27 mouse cellular contexts compared by ENCODE assay signal in genomic region chr13:15524208-15524607, GRCm38 (mm10).
"Had no signal": no experiment of that assay in that cellular context is flagged by ENCODE, and none has a peak within 500 bp of the region (broad histone marks: within the 10 kb centered on the region; RNA-seq: fewer than 3 reads in every experiment).

No protein-coding gene starts in this region.

- H3K4me3 ChIP-seq: heart, embryonic 10.5 days; heart, embryonic 13.5 days; heart, embryonic 15.5 days; hindbrain, embryonic 13.5 days; hindbrain, embryonic 15.5 days; kidney, embryonic 15.5 days; limb, embryonic 13.5 days; limb, embryonic 15.5 days; liver, embryonic 13.5 days; liver, embryonic 15.5 days had no signal

- H3K27ac ChIP-seq: heart, embryonic 10.5 days; heart, embryonic 13.5 days; heart, embryonic 15.5 days; hindbrain, embryonic 13.5 days; hindbrain, embryonic 15.5 days; hindbrain, postnatal 0 days; kidney, embryonic 15.5 days; kidney, postnatal 0 days; limb, embryonic 13.5 days; limb, embryonic 15.5 days; liver, embryonic 13.5 days; liver, embryonic 15.5 days had no signal

- H3K4me2 ChIP-seq: heart, embryonic 13.5 days; heart, embryonic 15.5 days; hindbrain, embryonic 13.5 days; hindbrain, embryonic 15.5 days; kidney, embryonic 15.5 days; limb, embryonic 13.5 days; limb, embryonic 15.5 days; liver, embryonic 11.5 days; liver, embryonic 13.5 days; liver, embryonic 15.5 days had no signal

- H3K9me3 ChIP-seq: heart, embryonic 10.5 days; heart, embryonic 13.5 days; heart, embryonic 15.5 days; hindbrain, embryonic 13.5 days; hindbrain, embryonic 15.5 days; kidney, embryonic 15.5 days; limb, embryonic 13.5 days; limb, embryonic 15.5 days; liver, embryonic 13.5 days; liver, embryonic 15.5 days had no signal

- DNase-seq: gastrocnemius, postnatal 14 days; gastrocnemius, postnatal 36 days; heart, adult 18-20 months; heart, postnatal 14 days; heart, postnatal 36 days; kidney, adult 11 months; kidney, adult 2 months; kidney, adult 9 months; kidney, postnatal 14 days; kidney, postnatal 36 days; layer of hippocampus, adult 9-11 months; layer of hippocampus, postnatal 36 days; left cerebral cortex, postnatal 4 days; liver, embryonic 13.5 days had no signal

- H3K9ac ChIP-seq: heart, embryonic 13.5 days; heart, embryonic 15.5 days; hindbrain, embryonic 13.5 days; hindbrain, embryonic 15.5 days; kidney, embryonic 15.5 days; limb, embryonic 13.5 days; limb, embryonic 15.5 days; liver, embryonic 13.5 days; liver, embryonic 15.5 days had no signal

- ATAC-seq: hindbrain, postnatal 0 days; intestine, embryonic 16.5 days had no signal

- H3K27me3 ChIP-seq: heart, embryonic 13.5 days; heart, embryonic 15.5 days; hindbrain, embryonic 13.5 days; hindbrain, embryonic 15.5 days; kidney, embryonic 15.5 days; limb, embryonic 13.5 days; limb, embryonic 15.5 days; liver, embryonic 13.5 days; liver, embryonic 15.5 days had no signal

- H3K36me3 ChIP-seq: heart, embryonic 10.5 days; heart, embryonic 13.5 days; heart, embryonic 15.5 days; hindbrain, embryonic 13.5 days; hindbrain, embryonic 15.5 days; kidney, embryonic 15.5 days; limb, embryonic 15.5 days; liver, embryonic 13.5 days; liver, embryonic 15.5 days had no signal

- H3K4me1 ChIP-seq: heart, embryonic 10.5 days; heart, embryonic 13.5 days; heart, embryonic 15.5 days; hindbrain, embryonic 15.5 days; liver, embryonic 13.5 days; liver, embryonic 15.5 days had no signal
